Mouse (Mus musculus): ENCODE measurements at regions not wholly inside any gene's neighbourhood (a gene's known extent, or its start where the extent isn't known, plus 50 kb on each side); places are given as distances from the start of the nearest gene placed in this dataset.

DNA sequence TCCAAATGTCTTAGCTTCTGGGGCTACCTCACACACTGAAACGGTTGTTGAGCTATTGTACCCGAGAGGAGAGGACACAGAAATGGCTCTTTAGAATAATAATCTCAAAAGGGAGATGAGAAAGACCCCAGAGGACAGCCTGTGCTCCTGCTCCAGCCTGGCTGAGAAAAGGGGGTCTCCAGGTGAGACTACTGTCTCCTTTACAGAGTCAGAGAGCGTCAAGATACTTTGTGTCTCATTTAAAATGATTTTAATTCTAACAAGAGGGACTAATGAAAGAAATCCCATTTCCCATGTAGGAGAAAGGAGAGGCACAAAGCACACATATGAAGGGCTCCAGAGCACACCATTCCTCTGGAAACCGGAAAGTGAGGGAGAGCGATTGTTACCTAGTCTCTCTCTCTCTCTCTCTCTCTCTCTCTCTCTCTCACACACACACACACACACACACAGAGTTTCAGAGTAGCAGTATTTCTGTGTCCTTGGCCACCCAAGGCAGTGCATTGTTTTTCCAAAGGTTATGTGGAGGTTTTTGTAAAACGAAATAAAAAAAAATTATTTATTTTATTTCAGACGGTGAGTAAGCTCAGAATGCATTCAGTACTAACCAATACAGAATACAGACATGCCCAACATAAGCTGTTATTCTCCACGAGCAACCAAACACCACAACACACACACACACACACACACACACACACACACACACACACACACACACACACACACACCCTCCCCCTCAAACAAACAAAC lies 215.6 kb upstream of the Ubash3b start:
- no peaks in the 10 kb centered on the region for H3K4me1 ChIP-seq (ENCODE audit: control insufficient read depth)
- no peak for TF ChIP-seq TAL1 (IDR thresholded peaks at IDR 0.05; ENCODE audit: low read length)
- no peak for TF ChIP-seq GATA1 (IDR thresholded peaks at IDR 0.05; ENCODE audit: low read length)
- H3K27me3 ChIP-seq (ENCODE audit: control insufficient read depth) = peaks cover 7% of the 10 kb centered on the region
- no peaks in the 10 kb centered on the region for H3K36me3 ChIP-seq (ENCODE audit: control insufficient read depth)
- H3K4me3 ChIP-seq (replicated peaks) = no peak overlapping the region
- no peaks in the 10 kb centered on the region for H3K9me3 ChIP-seq (ENCODE audit: control insufficient read depth, low read length)

DNA sequence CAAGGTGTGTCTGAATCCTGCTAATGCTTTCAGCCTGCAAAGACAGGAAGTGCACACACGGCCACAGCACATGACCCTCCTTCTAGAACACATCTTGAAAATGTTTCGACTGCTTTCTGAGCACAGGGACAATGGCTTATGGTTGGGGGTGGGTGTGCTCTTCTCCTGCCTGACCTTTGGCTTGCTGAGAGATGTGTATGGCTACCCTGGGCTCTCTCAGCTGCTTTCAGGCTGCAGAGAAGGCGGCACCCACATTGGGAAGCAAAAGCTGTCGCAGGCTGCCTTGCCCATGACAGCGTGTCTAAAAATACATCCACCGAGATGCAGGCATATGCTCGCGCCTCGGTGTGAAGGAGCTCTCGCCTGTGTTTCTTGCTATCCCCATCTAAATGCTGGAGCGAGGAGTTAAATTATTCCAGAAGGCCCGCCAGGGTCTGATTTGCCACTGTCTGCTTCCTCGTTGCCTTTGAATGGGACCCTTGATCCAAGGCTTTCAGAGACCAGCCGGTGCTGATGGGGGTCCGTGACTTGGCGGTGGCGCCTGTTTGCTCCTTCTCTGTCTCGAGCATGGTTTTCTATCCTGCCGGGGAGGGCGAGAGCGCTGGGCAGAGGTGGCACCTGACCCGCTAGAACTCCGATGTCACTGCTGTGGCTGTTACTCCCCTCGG lies 214.6 kb upstream of the Ubash3b start:
- H3K4me3 ChIP-seq (replicated peaks) = no peak overlapping the region
- H3K9me3 ChIP-seq (ENCODE audit: control insufficient read depth, low read length) = no peaks in the 10 kb centered on the region
- H3K4me1 ChIP-seq (ENCODE audit: control insufficient read depth) = no peaks in the 10 kb centered on the region
- peaks cover 7% of the 10 kb centered on the region for H3K27me3 ChIP-seq (ENCODE audit: control insufficient read depth)
- no peak for TF ChIP-seq TAL1 (IDR thresholded peaks at IDR 0.05; ENCODE audit: low read length)
- TF ChIP-seq GATA1 (IDR thresholded peaks at IDR 0.05; ENCODE audit: low read length) = no peak
- no peaks in the 10 kb centered on the region for H3K36me3 ChIP-seq (ENCODE audit: control insufficient read depth)

DNA sequence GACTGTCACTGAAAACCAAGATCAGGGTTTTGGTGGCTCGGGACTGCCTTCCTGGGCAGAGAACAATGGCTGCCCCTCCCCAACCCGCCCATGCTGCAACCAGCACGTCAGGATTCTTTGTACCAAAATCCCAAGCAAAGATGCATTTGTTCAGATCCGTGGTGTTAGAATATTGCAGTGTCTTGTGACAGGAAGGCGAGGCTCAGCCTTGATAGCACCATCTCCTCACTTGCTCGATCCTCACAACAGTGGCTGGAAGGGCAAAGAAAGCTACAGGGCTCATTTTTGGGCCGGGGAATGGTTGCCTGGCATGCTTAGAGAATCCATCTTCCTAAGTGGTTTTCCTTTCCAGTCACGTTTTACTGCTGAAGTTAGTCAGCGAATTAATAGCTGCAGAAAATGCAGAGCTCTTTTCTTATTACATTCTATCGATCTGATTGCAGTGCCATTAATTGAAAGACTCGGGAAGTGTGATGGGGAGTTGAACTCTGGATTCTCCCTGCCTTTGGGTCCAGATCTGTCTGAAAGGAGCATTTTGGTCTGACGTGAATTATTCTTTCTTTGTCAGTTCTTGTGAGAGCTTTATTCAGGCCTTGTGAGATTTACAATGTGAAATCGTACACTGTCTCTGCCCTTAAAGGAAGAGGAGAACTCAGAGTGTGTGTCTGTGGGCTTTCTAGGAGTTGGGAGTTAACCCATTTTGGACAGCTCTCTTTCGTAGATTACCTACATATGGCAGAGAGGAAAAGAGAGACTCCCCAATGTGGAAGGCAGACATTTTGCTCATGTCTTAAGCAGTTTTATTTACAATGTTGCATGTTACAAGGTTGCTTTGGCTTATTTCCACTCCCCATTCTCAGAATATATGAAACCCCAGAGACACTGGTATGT lies 213.3 kb upstream of the Ubash3b start:
- TF ChIP-seq GATA1 (IDR thresholded peaks at IDR 0.05; ENCODE audit: low read length) = no peak
- no peak for TF ChIP-seq TAL1 (IDR thresholded peaks at IDR 0.05; ENCODE audit: low read length)
- Histone ChIP-seq H3K4me3 (replicated peaks) (no peak overlapping the region), H3K9me3 (ENCODE audit: control insufficient read depth, low read length) (no peaks in the 10 kb centered on the region), H3K27me3 (ENCODE audit: control insufficient read depth) (peaks cover 7% of the 10 kb centered on the region), H3K36me3 (ENCODE audit: control insufficient read depth) (no peaks in the 10 kb centered on the region), H3K4me1 (ENCODE audit: control insufficient read depth) (no peaks in the 10 kb centered on the region)

DNA sequence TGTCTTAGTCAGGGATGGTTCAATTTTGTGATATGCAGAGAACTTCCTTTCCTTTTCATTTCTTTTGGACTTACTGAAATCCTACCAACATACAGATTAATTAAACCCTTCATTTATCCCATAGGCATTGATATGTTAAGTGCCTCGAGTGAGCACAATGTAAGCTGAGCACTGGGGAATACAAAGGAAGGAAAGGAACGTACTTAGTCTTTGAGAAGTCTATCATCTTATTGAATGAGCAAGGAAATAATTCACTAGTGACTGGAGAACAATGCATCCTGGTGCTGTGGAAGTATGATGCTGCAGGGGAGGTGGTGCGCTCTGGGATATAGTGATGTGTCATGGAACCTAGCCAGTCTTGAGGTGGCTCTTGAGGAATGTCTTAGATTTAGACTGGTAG lies 204.9 kb upstream of the Ubash3b start:
- Histone ChIP-seq H3K9me3 (ENCODE audit: control insufficient read depth, low read length) (no peaks in the 10 kb centered on the region), H3K27me3 (ENCODE audit: control insufficient read depth) (no peaks in the 10 kb centered on the region), H3K36me3 (ENCODE audit: control insufficient read depth) (no peaks in the 10 kb centered on the region), H3K4me1 (ENCODE audit: control insufficient read depth) (no peaks in the 10 kb centered on the region), H3K4me3 (replicated peaks) (no peak overlapping the region)
- TF ChIP-seq TAL1 (IDR thresholded peaks at IDR 0.05; ENCODE audit: low read length) (no peak), GATA1 (IDR thresholded peaks at IDR 0.05; ENCODE audit: low read length) (no peak)

DNA sequence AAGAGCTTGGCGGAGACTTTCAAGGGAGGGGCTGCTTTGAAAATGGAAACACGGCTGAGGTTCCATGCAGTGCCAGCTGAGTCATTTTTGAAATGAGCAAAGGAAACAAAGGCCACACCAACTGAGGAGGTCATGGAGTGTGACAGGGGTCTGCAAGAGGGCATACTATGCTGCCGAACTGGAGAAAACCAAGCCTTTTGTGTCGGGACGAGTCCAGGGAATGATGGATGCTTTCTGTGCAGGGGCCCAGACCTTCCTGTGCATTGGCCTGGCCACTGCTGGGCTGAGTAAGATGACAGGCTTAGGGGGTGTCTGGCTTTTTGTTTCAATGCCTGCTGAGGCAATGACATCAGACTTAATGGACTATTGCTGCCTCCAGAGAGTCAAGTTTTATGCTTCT lies 203.8 kb upstream of the Ubash3b start:
- H3K4me1 ChIP-seq (ENCODE audit: control insufficient read depth) = no peaks in the 10 kb centered on the region
- no peaks in the 10 kb centered on the region for H3K27me3 ChIP-seq (ENCODE audit: control insufficient read depth)
- no peaks in the 10 kb centered on the region for H3K9me3 ChIP-seq (ENCODE audit: control insufficient read depth, low read length)
- no peak overlapping the region for H3K4me3 ChIP-seq (replicated peaks)
- no peaks in the 10 kb centered on the region for H3K36me3 ChIP-seq (ENCODE audit: control insufficient read depth)
- TF ChIP-seq TAL1 (IDR thresholded peaks at IDR 0.05; ENCODE audit: low read length) (no peak), GATA1 (IDR thresholded peaks at IDR 0.05; ENCODE audit: low read length) (no peak)

DNA sequence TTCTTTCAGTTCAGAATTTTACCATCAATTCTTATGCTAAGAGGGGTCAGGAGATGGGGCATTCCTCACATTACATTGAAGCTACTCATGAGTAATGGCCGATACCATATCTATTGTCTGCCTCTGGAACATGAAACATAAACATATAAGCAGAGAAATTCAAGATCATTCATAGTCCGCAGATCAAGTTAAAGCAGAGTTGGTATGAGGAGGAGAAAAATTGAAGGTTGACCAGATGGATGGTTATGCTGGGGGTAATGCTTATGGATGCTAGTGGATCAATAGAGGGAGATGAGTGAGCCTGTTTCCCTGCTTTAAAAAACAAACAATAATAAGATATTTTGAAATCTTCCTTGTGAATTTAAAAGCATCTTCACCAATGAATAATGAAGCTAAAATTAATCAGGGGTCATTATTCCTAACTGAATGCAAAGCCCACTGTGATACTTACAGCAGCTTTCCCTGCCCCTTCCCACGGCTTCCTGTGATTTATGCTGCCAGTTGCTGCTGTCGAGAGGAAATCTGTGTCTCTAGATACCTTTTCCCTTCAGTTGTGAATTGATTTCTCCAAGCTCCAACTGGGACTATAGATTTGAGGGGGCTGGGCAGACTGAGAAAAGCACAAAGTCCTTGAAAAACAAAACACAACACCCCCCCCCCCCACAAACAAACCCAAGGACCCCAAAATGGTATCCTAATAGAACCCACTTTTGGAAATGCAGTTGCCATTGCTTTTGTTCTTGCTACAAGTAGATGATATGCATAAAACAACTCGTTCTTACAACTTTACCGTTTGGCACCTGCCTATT lies 203.1 kb upstream of the Ubash3b start:
- H3K27me3 ChIP-seq (ENCODE audit: control insufficient read depth) = no peaks in the 10 kb centered on the region
- H3K9me3 ChIP-seq (ENCODE audit: control insufficient read depth, low read length) = no peaks in the 10 kb centered on the region
- TF ChIP-seq GATA1 (IDR thresholded peaks at IDR 0.05; ENCODE audit: low read length) (no peak), TAL1 (IDR thresholded peaks at IDR 0.05; ENCODE audit: low read length) (no peak)
- no peak overlapping the region for H3K4me3 ChIP-seq (replicated peaks)
- no peaks in the 10 kb centered on the region for H3K4me1 ChIP-seq (ENCODE audit: control insufficient read depth)
- no peaks in the 10 kb centered on the region for H3K36me3 ChIP-seq (ENCODE audit: control insufficient read depth)

DNA sequence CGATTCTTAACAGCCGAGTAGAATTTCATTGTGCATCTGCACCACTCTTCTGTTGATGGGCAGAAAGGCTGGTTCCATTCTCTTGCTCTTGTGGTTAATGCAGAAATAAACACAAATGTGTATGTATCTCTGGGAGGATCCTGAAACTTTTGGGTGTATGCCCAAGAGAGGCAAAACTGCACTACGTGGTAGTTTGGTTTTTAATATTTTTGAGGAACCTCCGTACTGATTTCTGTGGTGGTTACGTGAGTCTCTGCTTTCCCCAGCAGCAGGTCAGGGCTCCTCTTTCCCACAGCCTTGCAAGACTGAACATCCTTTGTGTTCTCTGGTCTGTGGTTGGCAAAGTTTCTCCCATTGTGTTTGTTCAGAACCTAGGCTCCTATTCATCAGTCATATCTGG lies 198.9 kb upstream of the Ubash3b start:
- no peak for TF ChIP-seq TAL1 (IDR thresholded peaks at IDR 0.05; ENCODE audit: low read length)
- no peak for TF ChIP-seq GATA1 (IDR thresholded peaks at IDR 0.05; ENCODE audit: low read length)
- no peaks in the 10 kb centered on the region for H3K27me3 ChIP-seq (ENCODE audit: control insufficient read depth)
- no peaks in the 10 kb centered on the region for H3K4me1 ChIP-seq (ENCODE audit: control insufficient read depth)
- no peaks in the 10 kb centered on the region for H3K9me3 ChIP-seq (ENCODE audit: control insufficient read depth, low read length)
- no peak overlapping the region for H3K4me3 ChIP-seq (replicated peaks)
- no peaks in the 10 kb centered on the region for H3K36me3 ChIP-seq (ENCODE audit: control insufficient read depth)

DNA sequence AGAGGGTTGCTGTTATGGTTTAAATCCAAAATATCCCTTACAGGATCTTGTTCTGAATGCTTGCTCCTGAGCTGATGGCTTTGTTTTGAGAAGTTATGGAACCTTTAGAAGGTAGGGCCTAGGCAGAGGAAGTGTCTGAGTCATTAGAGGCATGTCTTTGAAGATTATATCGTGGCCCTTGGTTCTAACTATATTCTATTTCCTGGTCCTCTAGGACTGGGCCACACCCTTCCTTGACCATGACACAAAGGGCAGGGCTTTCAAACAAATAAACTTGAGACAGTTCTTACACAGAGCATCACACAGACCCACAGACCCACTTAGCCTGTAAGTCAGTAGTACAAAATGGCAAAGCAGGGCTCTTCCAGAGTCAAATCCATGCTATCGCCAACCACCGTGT lies 197.8 kb upstream of the Ubash3b start:
- H3K9me3 ChIP-seq (ENCODE audit: control insufficient read depth, low read length) = no peaks in the 10 kb centered on the region
- no peaks in the 10 kb centered on the region for H3K36me3 ChIP-seq (ENCODE audit: control insufficient read depth)
- no peaks in the 10 kb centered on the region for H3K27me3 ChIP-seq (ENCODE audit: control insufficient read depth)
- H3K4me1 ChIP-seq (ENCODE audit: control insufficient read depth) = no peaks in the 10 kb centered on the region
- H3K4me3 ChIP-seq (replicated peaks) = no peak overlapping the region
- no peak for TF ChIP-seq TAL1 (IDR thresholded peaks at IDR 0.05; ENCODE audit: low read length)
- TF ChIP-seq GATA1 (IDR thresholded peaks at IDR 0.05; ENCODE audit: low read length) = no peak
